Mouse (Mus musculus) urinary bladder, postnatal 36 days (tissue): Measurements from ENCODE around the gene Lmna.

Experiments
- DNase-seq, 2 experiments: peaks; one replicate each; pipeline ENCODE4 v3.0.0; 2022; ENCODE audit warnings: low spot score in 2 of 2, mixed read lengths in 1 of 2

Lmna gene

GRCm38 (mm10) chr3:88448443-88448842 lies 61.3 kb downstream of the Lmna start:
- peak in 1 of 2 experiments; percentile 48 for DNase-seq

GRCm38 (mm10) chr3:88447676-88448183 lies 62.0 kb downstream of the Lmna start:
- DNase-seq: no peak

- no peak for DNase-seq
These were observed 63.2 kb downstream of the Lmna start for GRCm38 (mm10) chr3:88446471-88447123.

- DNase-seq: peak; percentile 51 to 62
These were observed 66.9 kb downstream of the Lmna start for GRCm38 (mm10) chr3:88442888-88443287.

- no peak for DNase-seq
These were observed 67.3 kb downstream of the Lmna start for GRCm38 (mm10) chr3:88442488-88442887.

GRCm38 (mm10) chr3:88440500-88441381 lies 69.0 kb downstream of the Lmna start:
- DNase-seq: no peak

GRCm38 (mm10) chr3:88439582-88439981 lies 70.2 kb downstream of the Lmna start:
- no peak for DNase-seq

- no peak for DNase-seq
These were observed 72.3 kb downstream of the Lmna start for GRCm38 (mm10) chr3:88437454-88437853.

GRCm38 (mm10) chr3:88436395-88437201 lies 73.2 kb downstream of the Lmna start:
- no peak for DNase-seq

GRCm38 (mm10) chr3:88435515-88435914 lies 74.2 kb downstream of the Lmna start:
- no peak for DNase-seq
